Mouse (Mus musculus): ENCODE measurements around the gene Fkbp11.

DNA sequence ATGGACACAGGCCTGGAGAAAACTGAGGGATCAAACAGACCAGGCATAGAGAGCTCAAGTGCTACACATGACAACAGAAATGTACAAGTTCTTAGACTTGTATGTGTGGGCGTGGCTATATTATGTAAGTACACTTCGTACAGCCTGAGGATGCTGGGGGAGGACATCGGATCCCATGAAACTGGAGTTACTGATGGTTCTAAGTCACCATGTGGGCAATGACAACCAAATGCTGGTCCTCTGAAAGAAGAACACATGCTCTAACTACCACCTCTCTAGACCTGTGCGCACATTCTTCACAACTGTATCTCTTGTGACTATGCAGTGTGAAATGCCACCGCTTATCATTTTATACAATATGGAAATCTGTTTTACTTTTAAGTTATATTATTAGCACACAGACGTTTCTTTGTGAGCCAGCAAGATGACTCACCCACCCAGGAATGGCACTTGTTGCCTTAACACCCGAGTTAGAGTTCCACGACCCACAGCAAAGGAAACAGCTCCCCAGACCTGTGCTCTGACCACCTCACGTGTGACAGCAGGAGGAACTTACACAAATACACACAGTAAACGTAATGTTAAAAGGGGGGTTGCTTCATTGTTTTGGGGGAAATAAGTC lies 18.5 kb upstream of the Fkbp11 start:
- no peak for TF ChIP-seq POLR2A (IDR thresholded peaks at IDR 0.05; ENCODE audit: low read depth, low read length)
- no peak for TF ChIP-seq CTCF (conservative IDR thresholded peaks at IDR 0.05; ENCODE audit: insufficient read depth, insufficient read length, low read depth, low read length)
